Mouse (Mus musculus): ENCODE results near the gene Pigt.

The Pigt gene

GRCm38 (mm10) chr2:164520782-164521181 is 23.5 kb downstream of the Pigt start:
- peak; percentile 82 for DNase-seq (ENCODE audit: low spot score)

DNA sequence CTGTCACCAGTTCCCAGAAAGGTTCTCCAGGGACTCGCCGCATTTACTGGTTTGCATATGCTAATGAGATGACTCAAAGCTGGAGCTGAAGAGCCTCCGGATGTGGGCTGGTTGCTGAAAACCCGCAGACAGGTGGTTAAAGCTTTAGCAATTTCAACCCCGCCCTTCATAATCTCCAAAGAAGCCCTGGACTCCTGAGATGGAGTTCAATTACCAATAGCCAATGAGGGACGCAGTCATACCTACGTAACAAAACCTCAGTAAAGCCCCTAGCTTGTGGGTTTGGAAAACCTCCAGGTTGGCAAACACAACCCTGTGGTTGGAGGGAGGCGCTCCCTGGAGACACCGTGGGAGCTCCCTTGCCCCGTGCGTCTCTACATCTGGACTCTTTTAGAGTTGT is 24.5 kb downstream of the Pigt start:
- DNase-seq (ENCODE audit: low spot score), result peak; percentile 51

DNA sequence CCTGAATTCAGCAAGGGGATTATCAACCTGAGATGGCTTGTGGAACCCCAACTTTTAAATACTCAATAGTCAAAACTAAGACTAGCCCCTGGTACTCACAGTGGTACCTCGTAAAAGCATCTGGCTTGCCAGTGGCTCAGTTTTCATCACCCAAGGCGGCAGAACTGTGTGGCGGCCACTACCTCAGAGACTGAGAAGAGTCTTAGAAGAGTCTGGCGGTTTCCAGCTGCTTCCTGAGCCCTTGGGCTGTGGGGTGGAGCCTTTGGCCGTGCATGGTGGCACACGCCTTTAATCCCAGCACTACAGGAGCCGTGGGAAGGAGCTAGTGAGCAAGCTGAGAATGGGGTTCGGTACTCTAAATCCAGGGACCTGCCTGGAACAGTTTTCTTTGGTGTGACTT is 25.0 kb downstream of the Pigt start:
- DNase-seq (ENCODE audit: low spot score), result no peak

- DNase-seq (ENCODE audit: low spot score), result peak; percentile 51
These were observed 26.0 kb downstream of the Pigt start for GRCm38 (mm10) chr2:164523301-164523773.

- DNase-seq (ENCODE audit: low spot score), result no peak
These were observed 31.2 kb downstream of the Pigt start for GRCm38 (mm10) chr2:164528557-164528956.

DNA sequence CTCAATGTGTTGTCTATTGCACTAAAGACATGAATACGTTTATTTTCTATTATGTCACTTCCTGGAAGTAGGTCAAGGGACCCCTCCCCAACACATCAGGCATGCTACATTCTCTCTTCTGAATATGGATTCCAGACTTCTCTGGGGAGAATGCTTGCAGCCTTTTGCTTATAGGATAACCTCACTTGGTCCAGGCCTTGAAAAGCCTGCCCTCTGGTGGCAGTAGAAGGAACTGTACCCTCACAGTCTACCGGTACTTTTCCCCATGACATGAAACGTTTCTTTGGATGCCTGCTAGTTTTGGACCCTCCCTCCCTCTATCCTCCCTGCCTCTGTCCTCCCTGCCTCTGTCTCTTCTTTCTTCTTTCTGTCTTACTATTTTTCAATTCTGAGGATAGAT is 33.8 kb downstream of the Pigt start:
- DNase-seq (ENCODE audit: low spot score), result peak; percentile 81

DNA sequence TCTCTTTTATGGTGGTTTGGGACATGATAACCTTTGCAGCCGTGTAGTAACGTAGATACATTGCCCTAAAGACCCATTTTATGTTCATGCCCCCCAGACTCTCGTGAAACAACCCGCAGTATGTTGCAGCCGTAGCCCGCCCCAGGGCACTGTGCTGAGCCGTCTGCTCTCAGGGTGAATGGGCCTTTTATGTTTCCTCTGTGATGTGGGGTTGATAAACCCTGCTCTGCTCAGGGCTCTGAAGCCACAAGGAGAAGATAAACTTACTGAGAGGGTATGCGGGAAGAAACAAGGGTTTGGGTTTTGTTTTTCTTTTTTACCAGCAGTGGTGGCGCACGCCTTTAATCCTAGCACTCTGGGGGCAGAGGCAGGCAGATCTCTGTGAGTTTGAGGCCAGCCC is 37.0 kb downstream of the Pigt start:
- no peak for DNase-seq (ENCODE audit: low spot score)

DNA sequence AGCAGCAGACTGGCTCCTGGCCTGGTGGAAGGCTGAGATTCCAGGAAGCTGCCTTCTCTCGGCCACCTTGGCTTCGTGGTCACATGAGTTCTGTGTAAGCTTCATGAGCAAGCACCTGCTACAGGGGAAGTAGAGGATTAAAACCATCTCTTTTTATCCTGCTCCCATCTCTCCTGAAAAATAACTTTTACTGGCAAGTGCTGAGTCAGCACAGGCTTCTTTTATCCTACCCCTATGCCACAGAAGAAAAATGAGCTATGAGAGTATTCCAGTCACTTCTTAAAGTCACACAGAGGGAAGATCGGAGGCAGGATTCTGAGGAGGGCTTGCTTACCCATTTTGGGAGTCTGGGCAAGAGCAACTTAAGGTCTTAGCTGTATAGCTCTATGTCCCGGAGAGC is 39.7 kb downstream of the Pigt start:
- no peak for DNase-seq (ENCODE audit: low spot score)

GRCm38 (mm10) chr2:164540652-164541427 is 43.5 kb downstream of the Pigt start:
- no peak for DNase-seq (ENCODE audit: low spot score)

GRCm38 (mm10) chr2:164542132-164542531 is 44.8 kb downstream of the Pigt start:
- DNase-seq (ENCODE audit: low spot score), result no peak

DNA sequence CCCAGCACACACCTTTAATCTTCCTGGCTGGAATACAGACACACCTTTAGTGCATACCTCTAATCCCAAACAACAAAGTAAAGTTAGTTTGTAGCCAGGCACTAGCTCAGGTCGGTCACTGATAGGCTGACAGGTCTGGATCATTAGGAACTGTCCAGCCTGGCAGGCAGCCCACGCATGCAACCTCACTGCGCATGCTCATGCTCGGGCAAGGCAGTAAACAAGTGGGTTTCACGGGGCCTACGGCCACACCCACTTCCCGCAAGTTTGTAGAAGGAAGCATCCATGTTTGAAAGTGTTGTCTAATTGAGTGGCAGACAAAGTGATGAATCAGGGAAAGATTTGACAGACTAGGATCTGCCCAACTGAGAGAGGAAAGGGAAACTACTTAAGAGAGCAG is 45.3 kb downstream of the Pigt start:
- no peak for DNase-seq (ENCODE audit: low spot score)

- no peak for DNase-seq (ENCODE audit: low spot score)
These were observed 46.4 kb downstream of the Pigt start for GRCm38 (mm10) chr2:164543745-164544144.

DNA sequence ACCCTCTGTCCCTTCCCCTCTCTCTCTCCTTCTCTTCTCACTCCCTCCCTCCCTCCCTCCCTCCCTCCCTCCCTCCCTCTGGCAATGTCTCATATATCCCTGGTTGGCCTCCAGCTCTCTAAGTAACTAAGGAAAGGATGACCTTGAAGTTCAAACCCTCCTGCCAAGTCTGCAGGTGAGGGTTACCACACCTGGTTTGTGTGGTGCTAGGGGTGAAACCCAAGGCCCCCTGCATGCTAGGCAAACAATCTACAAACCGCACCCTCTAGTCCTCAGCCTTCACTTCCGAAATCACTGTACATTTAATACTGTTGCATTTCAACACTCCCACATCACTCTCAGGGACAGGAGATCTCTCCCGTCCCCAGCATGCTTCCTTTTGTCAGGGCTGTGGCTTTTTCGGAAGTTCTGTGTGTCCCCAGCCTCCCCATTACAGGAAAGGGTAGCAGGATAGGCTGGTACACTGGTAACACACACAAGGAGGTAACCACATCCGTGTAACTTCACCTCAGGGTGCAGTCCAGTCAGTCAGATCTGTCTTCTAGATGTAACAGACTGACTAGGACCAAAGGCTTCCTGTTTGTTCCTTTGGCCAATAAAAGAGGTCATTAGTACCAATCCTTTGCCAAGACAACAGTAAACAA is 47.3 kb downstream of the Pigt start:
- DNase-seq (ENCODE audit: low spot score), result no peak

DNA sequence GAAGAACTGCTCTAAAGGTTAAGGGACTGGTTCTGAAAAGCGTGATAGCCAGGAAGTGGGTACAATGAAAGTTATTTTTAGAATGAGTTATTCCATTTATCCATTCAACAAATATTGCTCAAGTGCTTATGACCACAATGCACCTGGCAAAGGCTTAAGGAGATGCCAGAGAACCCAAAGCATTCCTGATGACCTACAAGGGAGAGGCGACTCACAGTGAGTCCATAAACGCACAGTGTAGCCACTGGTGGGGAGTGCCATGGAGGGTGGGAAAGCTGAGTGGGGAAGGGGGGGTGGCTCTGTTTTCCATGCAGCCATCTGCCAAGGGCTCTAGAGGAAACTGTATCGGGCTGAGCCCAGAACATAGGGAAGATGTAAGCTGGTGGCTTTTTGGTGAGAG is 52.0 kb downstream of the Pigt start:
- peak; percentile 77 for DNase-seq (ENCODE audit: low spot score)

- no peak for DNase-seq (ENCODE audit: low spot score)
These were observed 52.9 kb downstream of the Pigt start for GRCm38 (mm10) chr2:164549963-164550894.

DNA sequence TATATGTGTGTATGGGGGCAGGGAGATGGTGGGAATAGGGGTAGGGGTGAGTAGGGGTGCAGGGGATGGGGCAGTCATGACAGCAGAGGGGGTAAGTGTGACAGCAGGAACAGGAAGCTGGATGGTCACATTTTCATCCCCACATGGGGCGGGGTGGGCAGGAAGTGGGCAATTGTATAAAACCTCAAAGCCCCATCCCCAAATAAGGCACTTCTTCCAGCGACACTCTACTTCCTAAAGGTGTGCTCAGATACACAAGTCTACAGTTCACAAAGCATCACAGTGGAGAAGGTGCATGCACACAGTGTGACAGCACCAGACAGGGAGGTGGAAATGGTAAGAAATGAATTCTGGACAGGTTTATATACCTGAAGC is 53.6 kb downstream of the Pigt start:
- DNase-seq (ENCODE audit: low spot score), result no peak

DNA sequence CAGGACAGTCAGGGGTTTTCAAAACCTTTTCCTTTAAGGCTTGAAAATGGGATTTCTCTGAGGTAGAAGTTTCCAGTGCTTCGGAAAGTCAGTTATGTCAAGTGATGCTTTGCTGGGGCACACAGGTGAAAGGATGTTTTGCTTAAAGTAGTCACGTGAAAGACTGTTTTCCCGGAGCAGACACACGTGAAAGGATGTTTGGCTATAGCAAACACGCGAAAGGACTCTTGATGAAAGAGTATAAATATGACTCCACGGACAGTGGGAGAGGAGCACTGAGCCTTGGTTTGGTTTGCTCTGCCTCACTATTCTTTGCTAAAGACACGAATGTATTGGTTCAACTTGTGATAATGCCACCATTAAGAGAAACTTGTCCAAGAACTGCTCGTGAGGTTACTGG is 54.2 kb downstream of the Pigt start:
- DNase-seq (ENCODE audit: low spot score), result peak; percentile 43

All from lung, postnatal 25 days (tissue).